Mouse (Mus musculus) testis, adult 2 months (tissue): ENCODE measurements at regions not wholly inside any gene's neighbourhood (a gene's known extent, or its start where the extent isn't known, plus 50 kb on each side); places are given as distances from the start of the nearest gene placed in this dataset.

Experiments
- CTCF ChIP-seq: fragments of 200-500 bp; IDR thresholded peaks from 2 replicates; pipeline ENCODE4 v1.5.1; 2012; ENCODE audit warnings: low read depth, mild to moderate bottlenecking, inconsistent platforms, low read length, moderate library complexity; ENCODE audit not compliant: control insufficient read depth, insufficient read depth, insufficient replicate concordance
- POLR2A ChIP-seq: fragments of 200-500 bp; IDR thresholded peaks from 2 replicates; pipeline ENCODE4 v1.6.1; 2012; ENCODE audit warnings: low read depth, mild to moderate bottlenecking, inconsistent platforms, low read length, moderate library complexity; ENCODE audit not compliant: control insufficient read depth

DNA sequence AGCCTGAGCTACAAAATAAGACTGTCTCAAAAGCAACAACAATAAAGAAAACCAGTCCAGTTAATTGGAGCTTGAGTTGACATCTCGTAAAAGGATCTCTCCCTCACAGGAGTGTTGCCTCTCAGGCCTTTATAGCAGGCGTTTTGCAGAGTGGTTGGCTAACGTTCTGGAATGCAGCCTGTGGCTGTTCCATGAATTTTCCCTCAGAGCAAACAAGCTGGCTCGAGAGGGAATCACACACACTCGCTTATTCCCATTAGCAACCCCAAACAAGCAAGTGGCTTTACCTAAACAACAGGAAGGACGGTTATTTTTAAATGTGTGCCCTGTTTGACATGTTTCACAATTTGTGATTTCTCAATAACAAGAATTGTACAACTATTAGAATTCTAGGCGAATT lies 59.2 kb upstream of the Klf6 start:
- TF ChIP-seq POLR2A (no peak), CTCF (no peak)
